Mouse (Mus musculus) spleen, postnatal 10 days (tissue): ENCODE results near the gene Rps12.
A peak's percentile ranks its signal among the peaks of the same experiment; 100 is the strongest.
"Not testable (repeated sequence)": the region's sequence is repeated elsewhere in the genome, so short reads cannot be mapped to it uniquely, and the experiment has no call there.

Experiments
- DNase-seq, 2 experiments: peaks; one replicate each; pipeline ENCODE4 v3.0.0; 2021 to 2022; ENCODE audit warnings: low spot score in 2 of 2

Gene Rps12

DNA sequence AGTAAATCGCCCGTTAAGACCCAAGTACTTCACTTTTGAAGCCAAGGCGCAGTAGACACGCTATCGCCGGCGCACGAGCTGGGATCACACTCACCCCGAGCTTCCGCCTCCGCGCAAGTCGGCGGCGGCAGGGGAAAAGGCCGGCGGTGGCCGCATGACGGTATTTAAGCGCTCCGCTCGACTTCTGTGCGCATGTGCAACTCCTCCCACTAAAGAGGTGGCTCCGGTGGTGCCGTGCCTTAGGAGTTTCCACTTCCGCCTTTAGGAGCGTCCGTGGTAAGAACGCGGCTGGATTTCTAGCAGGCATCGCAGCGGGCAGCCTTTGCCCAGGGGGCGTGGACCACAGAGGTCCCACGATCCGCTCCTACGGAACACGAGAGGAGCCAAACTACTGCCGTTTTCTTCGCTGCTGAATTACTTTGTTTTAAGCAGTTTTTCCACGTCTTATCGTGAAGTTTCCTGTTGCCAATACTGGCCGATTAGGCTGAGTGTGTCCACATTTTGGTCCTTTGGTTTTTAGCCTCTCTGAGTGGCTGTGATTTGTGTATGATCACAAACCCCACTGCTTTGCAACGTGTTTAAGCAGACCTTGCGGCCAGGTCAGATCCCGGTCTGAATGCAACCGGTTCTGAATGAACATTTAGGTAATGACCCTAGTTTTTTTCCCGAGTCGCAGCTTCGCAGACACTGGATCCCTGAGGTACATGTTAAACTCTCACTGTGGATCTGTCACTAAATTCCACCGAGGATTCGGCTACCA is at the start of gene Rps12:
Rps12 (minus strand) TSS at position 214 of the 760 bp plus-strand sequence.
- peak; percentile 99 for DNase-seq

GRCm38 (mm10) chr10:23836003-23836964 is 49.2 kb upstream of the Rps12 start:
- DNase-seq = no peak

GRCm38 (mm10) chr10:23826516-23826915 is 39.4 kb upstream of the Rps12 start:
- DNase-seq = no peak

DNA sequence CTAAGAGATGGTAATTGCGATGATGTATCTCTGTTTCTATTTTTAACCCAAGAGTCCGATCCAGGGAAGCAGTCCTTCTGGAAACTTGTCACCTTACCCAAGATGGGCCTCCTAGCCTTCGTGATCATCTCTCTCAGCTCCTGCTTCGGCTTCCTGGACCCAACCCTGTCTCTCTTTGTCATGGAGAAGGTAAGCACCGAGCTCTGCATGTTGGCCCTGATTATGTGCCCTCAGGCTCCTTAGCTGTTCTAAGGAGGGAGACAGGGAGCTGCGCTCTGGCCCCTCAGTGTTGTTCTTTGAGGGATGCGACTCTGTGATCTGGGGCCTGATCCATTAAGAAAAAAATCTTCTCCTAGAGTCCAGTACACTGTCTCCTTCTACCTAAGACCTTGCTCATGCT is 29.2 kb upstream of the Rps12 start:
- no peak for DNase-seq

DNA sequence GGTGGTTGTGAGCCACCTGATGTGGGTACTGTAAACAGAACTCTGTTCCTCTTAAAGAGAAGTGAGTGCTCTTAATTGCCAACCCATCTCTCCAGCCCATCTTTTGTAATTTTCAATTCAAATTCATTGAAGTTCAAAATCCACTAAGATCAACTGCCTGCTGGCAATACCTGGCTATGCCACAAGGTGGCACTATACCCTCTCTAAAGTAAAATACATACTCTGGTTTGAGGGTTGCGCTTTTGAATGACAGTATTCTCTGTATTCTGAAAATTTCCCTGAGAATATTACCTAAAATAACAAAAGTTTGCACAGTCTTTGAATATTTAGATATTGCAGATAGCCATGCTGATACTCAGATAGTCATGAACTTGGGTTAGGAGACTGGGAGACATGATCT is 28.1 kb upstream of the Rps12 start:
- peak; percentile 58 to 81 for DNase-seq

DNA sequence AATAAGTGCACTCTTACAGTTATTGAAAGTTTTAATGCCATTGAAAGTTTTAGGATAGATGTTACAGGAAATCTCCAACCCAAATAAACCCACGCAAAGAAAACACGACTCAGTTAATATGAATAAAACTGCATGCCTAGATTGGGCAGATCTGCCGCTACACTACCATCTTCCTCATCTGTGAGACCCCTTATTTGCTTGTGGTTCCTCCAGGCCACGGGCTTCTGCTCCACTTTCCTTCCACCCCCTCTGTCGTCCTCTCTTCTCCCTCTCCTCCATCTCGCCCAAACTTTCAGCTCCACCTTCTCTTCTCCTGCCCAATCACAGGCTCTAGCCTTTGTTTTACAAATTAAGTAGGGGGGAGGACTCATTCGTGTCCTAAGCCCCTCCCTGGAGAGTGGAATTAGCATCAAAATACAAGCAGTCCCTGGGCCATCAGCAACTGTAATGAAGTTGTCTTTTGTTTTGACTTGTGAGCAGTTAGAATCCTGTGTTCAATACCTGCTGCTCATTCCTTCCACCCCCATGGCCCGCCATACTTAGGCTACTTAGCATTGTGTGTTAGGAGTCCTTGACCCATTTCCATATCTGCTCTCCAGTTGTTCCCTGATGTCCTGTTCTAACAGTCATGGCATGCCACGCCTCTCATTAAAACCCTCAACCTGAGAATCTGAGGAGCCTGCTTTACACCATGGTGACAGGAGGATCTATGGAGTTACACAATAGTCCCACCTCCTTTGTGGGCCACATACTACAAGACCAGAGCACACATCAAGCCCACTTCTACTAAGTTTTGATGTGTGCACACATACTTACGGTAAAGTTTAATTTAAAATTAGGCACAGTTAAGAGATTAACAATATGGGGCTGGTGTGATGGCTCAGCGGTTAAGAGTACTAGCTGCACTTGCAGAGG is 26.0 kb upstream of the Rps12 start:
- no peak for DNase-seq

DNA sequence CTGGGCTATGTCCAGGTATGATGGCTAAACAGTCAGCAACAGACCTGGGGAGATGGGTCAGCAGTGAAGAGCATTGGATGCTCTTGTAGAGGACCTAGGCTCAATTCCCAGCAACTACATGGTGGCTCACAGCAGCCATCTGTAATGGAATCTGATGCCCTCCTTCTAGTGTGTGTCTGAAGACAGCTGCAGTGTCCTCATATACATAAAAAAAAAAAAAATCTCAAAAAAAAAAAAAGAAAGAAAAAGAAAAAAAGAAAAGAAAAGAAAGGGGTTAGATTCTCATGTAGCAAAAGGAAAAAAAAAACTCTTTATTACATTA is 25.3 kb upstream of the Rps12 start:
- no peak for DNase-seq

GRCm38 (mm10) chr10:23811635-23812437 is 24.8 kb upstream of the Rps12 start:
- DNase-seq = peak; percentile 58 to 78

DNA sequence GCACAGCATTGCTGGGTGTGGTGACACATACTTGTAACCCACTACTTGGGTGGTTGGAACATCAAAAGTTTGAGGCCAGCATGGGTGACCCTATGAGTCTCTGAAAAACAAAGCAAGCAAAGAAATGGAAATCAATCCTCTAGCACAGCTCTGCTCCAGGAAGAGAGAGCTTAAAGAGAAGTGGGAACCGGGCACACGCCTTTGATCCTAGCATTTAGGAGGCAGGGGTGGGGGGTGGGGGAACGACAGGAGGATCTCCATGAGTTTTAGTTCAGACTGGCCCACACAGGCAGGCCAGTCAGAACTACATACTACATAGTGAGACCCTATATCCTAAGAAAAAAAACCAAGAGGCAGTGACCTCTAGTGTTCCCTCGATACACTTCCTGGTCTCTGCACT is 19.1 kb upstream of the Rps12 start:
- DNase-seq = no peak

DNA sequence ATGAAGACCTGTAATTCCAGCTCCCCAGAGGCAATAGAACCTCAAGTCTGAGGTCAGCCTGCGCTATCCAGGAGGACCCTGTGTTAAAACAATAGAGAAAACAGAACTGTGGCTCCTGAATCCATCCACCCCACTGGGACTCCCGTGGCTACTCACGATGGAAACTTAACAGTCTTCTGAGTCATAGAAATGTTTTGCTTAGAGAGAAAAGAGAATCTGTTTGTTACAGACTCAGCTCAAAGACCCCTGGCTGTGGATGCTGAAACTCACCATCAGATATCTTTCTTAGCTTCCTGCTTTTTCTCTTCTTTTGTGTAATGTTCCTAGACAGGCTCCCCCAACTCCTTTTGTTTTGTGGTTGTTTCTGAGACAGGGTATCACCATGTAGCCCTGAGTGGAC is 17.6 kb upstream of the Rps12 start:
- DNase-seq = no peak

- no peak for DNase-seq
These were observed 15.8 kb upstream of the Rps12 start for GRCm38 (mm10) chr10:23802911-23803310.

DNA sequence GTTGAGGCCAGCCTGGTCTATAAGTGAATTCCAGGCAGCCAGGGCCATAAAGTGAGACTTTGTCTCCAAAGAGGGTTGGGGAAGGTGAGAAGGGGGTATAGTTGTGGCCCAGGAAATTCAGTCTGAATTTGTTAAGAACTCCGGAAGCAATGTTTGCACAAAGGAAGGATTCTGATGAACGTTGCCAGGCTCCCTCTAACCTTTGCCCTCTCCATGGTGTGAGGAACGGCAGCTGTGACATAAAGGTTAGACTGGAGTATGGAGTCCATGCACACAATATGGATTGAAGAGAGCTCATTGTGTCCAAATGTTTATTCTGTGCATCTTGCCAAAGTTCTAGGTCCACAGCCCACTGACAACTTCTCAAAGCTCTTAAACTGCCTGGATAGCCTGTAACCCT is 12.9 kb upstream of the Rps12 start:
- no peak for DNase-seq

DNA sequence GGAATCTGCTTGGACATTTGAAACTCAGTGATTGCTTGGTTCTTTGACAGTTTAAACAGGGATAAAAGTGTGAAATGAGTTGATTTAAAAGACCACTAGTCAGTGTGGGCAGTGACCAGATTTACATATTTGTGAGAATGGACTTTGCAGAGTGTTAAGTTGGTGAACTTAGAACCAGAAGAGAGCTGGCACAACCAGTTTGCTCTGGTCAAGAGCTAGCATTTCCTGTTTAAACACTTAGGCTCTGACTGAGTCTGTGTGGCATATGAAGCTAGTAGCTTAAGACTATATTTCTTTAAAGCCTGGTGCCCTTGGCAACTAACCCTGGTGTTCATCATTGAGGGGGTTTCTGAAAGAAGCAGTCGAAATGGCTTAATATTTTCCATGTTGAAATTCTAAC is 11.1 kb upstream of the Rps12 start:
- DNase-seq = no peak

GRCm38 (mm10) chr10:23797606-23798005 is 10.5 kb upstream of the Rps12 start:
- DNase-seq = no peak

- peak; percentile 22 to 26 for DNase-seq
These were observed 9.8 kb upstream of the Rps12 start, which contains the start of gene Slc18b1 for GRCm38 (mm10) chr10:23796551-23797503. Slc18b1 (plus strand) TSS chr10:23796986.

- no peak for DNase-seq
These were observed 8.9 kb upstream of the Rps12 start for GRCm38 (mm10) chr10:23795871-23796520.

- peak in 1 of 2 experiments; percentile 14 for DNase-seq
These were observed 1.1 kb upstream of the Rps12 start for GRCm38 (mm10) chr10:23788056-23788600.

DNA sequence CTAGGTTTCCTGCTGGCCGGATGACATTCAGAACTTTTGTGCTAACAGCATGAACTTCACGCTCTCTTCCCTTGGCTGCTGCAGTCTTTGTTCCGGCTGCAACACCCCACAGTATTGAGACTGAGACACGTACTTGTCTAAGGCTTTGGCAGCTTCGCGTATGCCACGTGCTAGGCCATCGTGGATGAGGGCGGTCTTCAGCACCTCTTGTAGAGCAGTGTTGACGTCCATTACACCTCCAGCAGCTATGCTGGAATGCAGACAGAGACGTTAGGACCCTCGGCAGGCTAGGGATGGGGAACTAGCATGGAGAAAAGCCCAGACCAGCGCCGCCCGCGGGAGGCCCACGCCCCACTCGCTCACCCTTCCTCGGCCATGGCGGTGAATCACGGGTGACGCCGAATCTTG is 440 bp downstream of the Rps12 start:
- not testable (repeated sequence) for DNase-seq

GRCm38 (mm10) chr10:23786040-23786439 is 1.0 kb downstream of the Rps12 start:
- no peak for DNase-seq
